Mouse (Mus musculus): ENCODE measurements around the gene Pitpnm1. TPM values are rescaled to one million over a fixed set of nuclear protein-coding genes. Genes with fewer than 3 reads are reported as not detected.
"Not testable (repeated sequence)": the region's sequence is repeated elsewhere in the genome, so short reads cannot be mapped to it uniquely, and the experiment has no call there.

The Pitpnm1 gene
- total RNA-seq, 2 experiments from 2014 or later = 225 to 226 TPM

DNA sequence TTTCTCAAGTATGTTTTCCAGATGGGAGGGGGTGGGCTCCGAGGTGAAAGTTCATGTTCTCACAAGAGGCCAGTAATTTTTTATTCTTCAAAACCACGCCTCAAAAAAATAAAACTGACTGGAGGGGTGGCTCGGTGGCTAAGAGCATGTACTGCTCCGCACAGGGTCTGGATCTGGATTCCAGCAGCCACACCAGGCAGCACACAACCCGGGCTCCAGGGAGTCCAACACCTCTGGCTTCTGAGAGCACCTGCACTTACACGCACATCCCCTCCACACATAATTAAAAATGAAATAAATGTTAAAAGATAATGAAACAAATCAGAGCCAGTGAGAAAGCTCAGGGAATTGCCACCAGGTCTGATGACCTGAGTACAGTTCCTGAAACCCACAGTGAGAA, 33.5 kb upstream of the Pitpnm1 start:
- intact Hi-C loops (cut with DNase I) = no loop called here

DNA sequence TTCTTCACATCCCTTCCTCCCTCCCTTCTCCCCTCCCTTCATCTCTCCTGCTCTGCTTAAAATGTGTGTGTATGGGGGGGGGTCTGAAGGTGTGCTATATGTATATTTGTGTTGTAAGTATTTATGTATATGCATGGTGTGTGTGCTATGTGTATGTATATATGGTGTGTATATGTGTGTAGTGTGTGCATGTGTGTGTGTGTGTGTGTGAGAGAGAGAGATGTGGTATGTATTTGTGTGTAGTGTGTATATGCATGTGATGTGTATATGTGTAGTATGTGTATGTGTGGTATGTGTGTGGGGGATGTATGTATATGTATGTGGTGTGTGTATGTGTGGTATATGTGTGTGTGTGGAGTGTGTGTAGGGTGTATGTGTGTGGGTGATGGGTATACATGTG, 32.9 kb upstream of the Pitpnm1 start:
- intact Hi-C loops (cut with DNase I) = no loop called here
- no peak for DNase-seq (ENCODE audit: low spot score in 2 of 2)

More for the DNA sequence above, 33.5 kb upstream of the Pitpnm1 start:
- no peak for DNase-seq (ENCODE audit: low spot score in 2 of 2)

DNA sequence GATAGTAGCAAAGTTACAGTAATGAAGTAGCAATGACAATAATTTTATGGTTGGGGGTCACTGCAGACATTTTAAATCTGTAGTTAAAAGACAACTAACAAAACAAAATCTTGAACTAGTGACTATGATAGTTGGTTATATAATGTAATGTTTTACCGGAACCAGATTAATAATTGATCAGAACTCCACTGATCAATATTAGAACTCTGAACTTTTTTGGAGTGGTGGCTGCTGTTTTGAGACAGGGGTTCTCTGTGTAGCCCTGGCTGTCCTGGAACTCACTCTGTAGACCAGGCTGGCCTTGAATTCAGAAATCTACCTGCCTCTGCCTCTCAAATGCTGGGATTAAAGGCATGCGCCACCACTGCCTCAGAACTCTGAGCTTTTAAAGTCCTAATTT, 31.6 kb upstream of the Pitpnm1 start:
- intact Hi-C loops (cut with DNase I); DNase-seq (ENCODE audit: low spot score in 2 of 2): not testable (repeated sequence)

DNA sequence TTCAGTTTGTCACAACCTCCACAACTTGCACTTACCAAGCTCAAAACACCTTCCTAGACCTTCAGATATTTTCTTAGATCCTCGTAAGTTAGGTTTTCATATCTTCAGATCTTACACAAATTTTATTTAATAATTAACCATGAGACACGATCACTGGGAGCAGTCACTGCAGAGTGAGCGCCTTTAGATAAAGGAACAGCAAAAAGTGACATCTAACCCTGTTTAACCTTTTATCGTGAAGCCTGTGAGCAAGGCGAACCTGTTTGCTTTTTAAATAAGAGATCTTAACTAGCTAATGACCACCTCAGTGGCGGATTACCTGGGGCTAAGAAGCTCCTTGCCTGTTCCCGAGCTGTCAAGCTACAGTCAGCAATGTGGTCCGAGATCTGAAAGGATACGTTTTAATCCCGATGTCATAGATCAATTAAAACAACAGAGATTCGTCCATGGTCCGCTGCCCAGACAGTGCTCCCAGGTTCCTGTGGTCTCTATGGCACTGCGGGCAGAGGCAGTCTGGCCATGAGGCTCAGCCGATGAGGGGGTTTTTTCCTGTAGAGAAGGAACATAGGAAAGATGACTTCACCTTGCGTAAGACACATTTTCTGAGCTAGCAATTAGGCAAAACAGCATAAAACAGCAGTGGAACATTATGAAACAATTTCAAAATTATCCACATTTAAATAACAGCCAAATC, 30.9 kb upstream of the Pitpnm1 start:
- intact Hi-C loops (cut with DNase I) = no loop called here

DNA sequence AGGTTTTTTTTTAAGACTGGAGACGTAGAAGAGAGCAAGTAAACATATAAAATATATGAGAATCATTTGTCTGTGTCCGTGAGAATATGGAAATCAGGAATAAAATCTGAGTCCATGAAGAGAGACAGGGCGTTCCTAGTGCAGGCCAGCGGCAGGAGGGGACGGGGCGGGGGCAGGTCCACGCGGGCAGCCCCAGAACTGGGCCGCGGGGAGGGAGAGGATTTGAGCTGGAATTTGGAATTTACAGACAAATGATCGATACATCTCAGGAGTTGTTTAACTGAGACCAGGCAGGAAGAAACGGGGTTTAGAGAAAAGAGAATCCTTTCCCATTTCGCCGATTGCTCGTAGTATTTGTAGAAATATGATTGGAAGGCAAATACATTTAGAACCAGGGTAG, 29.5 kb upstream of the Pitpnm1 start:
- intact Hi-C loops (cut with DNase I) = no loop called here
- DNase-seq (ENCODE audit: low spot score in 2 of 2) = no peak

More for the DNA sequence above, 30.9 kb upstream of the Pitpnm1 start:
- no peak for DNase-seq (ENCODE audit: low spot score in 2 of 2)

DNA sequence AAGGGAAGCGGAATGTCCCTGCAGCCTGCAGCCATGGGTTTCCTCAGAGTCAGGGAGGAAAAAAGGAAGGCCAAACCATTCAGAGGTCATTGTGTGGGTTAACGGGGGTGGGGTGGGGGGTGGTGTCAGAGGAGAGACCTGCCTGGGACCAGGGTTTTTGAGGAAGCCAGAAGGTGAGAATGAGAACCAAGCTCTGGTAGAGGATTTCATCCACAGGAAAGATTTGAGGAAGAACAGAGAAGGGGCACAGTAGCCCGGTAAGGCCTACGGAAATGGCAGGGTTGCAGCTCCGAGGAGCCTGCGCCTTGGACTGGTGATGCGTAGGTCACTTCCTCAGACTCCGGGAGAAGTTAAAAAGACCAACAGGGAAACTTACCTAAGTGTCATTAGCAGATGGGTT, 29.0 kb upstream of the Pitpnm1 start:
- intact Hi-C loops (cut with DNase I) = no loop called here
- no peak for DNase-seq (ENCODE audit: low spot score in 2 of 2)

DNA sequence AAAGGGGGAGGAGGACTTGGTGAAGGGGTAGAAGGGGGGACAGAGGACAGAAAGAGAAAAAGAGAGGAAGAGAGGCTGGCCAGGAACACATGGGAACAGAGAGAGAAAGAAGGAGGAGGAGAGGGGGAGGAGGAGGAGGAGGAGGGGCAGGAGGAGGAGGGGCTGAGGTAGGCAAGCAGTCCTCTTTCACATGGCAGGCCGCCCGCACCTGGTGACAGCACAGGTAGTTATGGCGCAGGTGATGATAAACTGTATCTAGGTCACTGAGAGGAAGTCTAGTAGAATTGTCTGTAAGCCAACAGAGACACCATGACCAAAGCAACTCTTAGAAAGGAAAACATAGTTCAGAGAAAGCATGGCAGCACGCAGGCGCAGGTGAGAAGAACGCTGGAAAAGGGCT, 28.4 kb upstream of the Pitpnm1 start:
- intact Hi-C loops (cut with DNase I) = no loop called here
- DNase-seq (ENCODE audit: low spot score in 2 of 2) = no peak

DNA sequence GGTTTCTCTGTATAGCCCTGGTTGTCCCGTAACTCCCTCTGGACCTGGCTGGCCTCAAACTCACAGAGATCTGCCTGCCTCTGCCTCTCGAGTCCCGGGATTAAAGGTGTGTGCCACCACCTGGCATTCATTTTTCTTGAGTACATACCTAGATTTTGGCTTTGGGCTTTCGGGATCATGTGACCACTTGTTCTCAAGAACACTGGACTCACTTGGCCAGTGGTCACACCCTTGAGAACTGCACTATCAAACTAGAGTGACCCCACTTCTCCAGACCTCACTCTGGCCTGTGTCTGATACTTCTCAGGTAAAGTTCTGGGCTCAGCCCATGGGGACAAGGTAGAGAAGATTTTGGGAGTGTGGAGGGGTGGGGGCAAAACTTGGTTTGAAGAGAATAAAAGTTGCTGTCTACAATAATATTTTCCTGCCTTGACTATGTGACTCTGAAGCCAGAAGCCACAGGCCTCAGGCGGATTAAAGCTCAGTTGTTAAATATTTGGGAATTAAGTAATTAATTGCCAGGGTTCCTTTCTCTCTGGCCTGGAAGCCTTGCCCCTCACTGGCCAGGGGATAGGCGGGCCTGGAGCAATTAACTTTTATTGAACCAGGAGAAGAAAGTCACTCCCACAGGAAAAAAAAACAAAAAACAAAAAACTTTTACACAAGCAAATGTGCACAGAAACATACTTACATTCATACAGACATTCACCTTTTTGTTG, 26.9 kb upstream of the Pitpnm1 start:
- DNase-seq (ENCODE audit: low spot score in 2 of 2) = no peak
- intact Hi-C loops (cut with DNase I) = no loop called here

DNA sequence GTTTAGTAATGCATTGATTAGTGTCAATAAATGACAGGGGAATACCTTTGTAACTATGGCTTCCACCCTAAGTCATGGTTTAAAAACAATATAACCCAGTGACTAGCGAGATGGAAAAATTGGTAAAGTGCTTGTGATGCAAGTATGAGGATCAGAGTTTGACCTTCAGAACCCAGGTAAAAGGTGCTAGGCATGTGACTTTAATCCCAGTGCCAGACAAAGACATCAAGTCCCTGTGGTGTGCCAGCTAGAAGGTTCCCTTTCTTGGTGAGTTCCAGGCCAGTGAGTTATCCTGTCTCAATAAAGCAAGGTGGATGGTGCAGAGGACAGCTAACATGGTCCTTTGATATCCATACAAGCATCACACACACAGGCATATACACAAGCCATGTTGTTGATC, 24.3 kb upstream of the Pitpnm1 start:
- intact Hi-C loops (cut with DNase I) = no loop called here
- no peak for DNase-seq (ENCODE audit: low spot score in 2 of 2)

DNA sequence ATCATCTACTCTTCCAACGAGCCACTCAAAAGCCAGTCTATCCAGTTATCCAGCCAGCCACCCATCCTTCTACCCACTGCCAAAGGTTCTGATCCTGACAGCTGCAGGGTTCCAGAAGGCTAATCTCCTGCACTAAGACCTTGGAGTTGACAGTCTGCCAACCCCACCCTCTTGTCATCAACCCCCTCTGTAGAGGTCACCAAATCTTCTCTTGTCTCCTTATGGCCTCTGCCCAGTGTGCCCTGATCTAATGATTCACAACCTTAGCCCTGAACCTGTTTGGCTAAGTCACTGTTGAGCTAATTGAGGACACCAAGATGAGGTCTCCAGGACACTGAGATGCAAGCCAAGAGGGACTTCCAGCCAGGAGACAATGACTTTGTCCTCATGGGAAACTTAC, 20.2 kb upstream of the Pitpnm1 start:
- intact Hi-C loops (cut with DNase I) = no loop called here
- DNase-seq (ENCODE audit: low spot score in 2 of 2) = no peak

DNA sequence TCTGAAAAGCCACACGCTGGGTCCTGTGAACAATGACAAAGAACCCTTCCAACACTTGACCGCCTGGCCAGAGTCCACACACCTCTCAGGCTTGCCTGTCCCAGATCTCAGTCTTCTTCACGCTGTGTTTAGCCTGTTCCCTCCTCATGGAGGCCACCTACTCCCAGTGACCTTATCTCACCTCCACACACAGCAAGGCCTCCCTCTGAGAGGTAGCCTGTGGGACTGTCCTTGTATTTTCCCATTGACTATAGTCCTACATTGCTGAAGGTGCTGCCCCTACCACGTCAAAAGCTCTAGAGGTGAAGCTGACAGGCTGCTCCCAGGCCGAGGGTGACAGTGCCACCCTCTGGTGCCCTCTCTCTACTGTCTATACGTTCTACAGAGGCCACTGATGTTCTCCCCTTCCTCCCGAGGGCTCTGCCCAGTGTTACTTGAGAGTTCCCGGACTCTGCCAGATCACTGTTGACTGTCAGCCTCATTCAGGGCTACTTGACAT, 19.2 kb upstream of the Pitpnm1 start:
- DNase-seq (ENCODE audit: low spot score in 2 of 2) = no peak
- intact Hi-C loops (cut with DNase I) = loop anchor here (10.0 kb wide), 1 partner anchor 126 kb away; the partner anchor contains the start of gene Aldh3b3

DNA sequence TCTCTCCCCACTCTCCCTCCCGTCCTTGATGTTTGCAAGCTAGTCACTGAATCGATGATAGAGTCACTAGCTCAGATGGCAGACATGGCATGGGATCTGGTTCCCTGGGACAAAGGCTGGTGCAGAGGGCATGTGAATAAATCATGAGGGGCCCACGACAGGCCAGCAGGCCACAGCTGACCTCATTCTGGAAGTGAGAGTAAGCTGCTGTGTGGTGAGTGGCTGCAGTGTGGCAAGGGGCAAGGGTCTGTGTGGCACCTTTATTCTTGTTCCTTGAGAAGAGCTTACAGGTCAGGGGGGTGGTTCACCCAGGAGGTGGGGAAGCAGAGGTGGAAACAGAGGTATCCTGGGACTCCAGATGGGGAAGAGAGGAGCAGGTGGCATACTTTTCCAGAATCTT, 18.4 kb upstream of the Pitpnm1 start, which contains the start of gene Cabp2:
Cabp2 (plus strand) TSS at position 185 of the 400 bp plus-strand sequence.
- no peak for DNase-seq (ENCODE audit: low spot score in 2 of 2)
- intact Hi-C loops (cut with DNase I) = loop anchor here (10.0 kb wide), 1 partner anchor 127 kb away; the partner anchor contains the start of gene Aldh3b3

DNA sequence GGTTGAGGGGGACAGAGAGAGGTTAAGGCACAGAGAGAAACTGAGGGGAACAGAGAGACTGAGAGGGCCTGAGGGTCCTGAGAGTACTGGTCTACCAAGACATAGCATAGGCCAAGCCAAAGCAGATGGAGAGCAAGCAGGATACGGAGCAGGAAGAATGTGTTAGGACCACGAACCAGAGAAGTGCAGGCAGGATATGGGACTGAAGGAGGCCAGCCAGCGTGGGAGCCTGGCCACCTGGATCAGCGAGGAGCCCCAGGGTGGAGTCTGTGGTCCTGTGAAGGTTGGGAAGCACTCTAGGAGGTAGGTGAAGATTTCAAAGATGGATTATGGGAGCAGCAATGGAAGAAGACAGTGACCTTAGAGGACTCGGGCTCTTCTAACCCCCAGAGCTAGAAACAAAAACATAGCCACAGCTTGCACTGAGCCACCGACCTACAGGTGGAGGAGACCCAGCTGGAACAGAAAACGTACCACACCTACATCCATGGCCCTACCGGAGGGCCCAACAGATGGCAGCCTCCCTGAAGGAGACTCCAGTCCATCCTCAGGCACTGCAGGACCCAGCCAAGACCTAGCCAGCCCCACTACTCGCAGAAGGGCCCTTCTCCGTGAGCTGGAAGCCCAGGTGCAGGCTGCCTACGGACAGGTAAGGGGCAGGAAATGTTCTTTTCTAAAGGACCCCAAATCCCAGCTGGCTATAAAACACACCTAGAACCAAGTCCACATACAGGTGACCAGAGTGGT, 17.4 kb upstream of the Pitpnm1 start:
- intact Hi-C loops (cut with DNase I) = loop anchor here (10.0 kb wide), 1 partner anchor 128 kb away; the partner anchor contains the start of gene Aldh3b3
- no peak for DNase-seq (ENCODE audit: low spot score in 2 of 2)

DNA sequence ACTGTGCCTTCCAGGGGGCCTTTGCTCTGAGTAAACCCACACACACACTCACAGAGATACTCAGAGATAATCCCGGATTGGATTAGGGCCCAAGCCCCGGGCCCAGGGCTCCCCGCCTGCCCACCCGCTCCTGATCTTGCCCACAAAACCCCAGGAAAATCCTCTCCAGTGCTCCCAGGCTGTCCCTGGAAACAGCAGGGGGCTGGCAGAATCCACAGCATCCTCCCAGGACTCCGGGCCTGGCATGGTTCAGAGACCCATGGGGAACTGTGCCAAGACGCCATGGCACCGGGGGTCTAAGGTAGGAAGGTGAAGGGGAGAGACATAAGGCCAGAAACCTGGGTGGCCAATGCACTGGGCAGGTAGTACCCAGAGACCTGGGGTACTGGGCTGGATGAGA, 16.5 kb upstream of the Pitpnm1 start:
- DNase-seq (ENCODE audit: low spot score in 2 of 2) = no peak
- intact Hi-C loops (cut with DNase I) = loop anchor here (10.0 kb wide), 1 partner anchor 129 kb away; the partner anchor contains the start of gene Aldh3b3

DNA sequence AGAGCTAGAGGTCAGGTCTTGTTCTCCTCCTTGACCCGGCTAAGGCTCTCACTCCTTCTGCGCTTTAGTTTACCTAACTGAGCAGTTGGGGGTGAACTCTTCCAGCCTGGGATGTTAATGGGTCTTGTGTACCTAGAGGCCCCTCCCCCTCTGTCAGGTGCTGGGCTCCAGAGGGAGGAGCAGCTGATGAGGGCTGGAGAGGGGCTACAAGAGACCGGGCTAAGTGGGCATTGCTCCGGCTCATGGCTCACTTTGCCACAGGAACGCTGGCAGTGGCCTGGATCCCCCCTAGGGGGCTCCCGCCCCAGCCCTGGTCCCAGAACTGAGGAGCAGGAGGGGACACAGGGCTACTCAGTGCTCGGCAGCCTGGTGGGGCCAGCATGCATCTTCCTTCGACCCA, 16.0 kb upstream of the Pitpnm1 start:
- intact Hi-C loops (cut with DNase I) = loop anchor here (10.0 kb wide), 1 partner anchor 129 kb away; the partner anchor contains the start of gene Aldh3b3
- DNase-seq (ENCODE audit: low spot score in 2 of 2) = no peak

DNA sequence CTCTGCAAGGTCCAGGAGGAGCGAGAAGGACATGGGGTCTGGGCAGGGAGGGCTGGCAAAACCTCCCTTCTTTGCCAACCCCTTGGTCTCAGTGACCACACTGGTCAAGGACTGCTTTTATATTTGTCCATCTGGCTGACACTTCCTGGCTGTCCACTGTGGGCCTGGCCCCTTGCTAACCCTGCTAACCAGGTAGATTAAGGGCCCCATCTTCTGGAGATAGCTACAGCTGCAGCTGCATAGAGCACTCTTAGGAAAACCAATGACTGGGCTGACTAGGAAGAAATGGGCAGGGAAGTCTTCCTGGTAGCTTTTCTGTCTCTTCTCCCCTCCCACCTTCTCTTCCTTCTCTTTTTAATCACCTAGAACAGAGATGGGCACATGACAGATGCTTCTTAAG, 14.8 kb upstream of the Pitpnm1 start:
- intact Hi-C loops (cut with DNase I) = loop anchor here (5.0 to 10.0 kb wide), 2 partner anchors 33 to 130 kb away; partner anchors contain the start of gene Aldh3b3
- no peak for DNase-seq (ENCODE audit: low spot score in 2 of 2)

DNA sequence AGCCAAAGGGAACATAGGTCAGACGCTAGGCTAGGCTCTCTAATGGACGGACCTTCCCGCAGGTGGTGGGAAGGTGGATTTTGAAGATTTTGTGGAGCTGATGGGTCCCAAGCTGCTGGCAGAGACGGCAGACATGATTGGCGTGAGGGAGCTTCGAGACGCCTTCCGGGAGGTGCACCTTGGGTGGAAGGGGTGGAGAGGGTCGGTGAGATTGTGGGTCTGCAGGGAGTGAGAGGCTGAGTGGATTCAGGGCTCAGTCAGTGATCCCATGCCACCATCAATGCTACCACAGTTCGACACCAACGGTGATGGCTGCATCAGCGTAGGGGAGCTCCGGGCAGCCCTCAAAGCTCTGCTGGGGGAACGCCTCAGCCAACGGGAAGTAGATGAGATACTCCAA, 13.6 kb upstream of the Pitpnm1 start:
- intact Hi-C loops (cut with DNase I) = loop anchor here (5.0 to 10.0 kb wide), 2 partner anchors 34 to 131 kb away; partner anchors contain the start of gene Aldh3b3
- DNase-seq (ENCODE audit: low spot score in 2 of 2) = no peak

DNA sequence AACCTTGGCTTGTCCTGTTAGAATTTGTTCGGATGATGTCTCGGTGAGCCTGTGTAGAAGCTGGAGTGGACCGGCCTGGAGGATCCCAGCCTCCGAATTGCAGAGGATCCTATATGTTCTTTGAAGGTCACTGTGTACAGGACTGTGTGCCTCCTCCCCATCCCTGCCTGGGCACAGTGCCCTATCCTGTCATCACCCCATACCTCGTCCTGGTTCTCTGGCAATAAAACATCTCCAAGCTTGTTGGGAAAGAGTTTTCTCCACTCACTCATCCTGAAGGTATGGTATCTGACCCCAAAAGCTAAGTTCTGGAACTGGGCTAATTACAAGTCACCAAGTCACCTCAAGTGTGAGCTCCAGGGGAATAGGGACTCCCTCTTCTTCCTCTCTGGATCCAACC, 12.7 kb upstream of the Pitpnm1 start:
- intact Hi-C loops (cut with DNase I) = loop anchor here (5.0 to 10.0 kb wide), 2 partner anchors 35 to 132 kb away; partner anchors contain the start of gene Aldh3b3
- no peak for DNase-seq (ENCODE audit: low spot score in 2 of 2)

DNA sequence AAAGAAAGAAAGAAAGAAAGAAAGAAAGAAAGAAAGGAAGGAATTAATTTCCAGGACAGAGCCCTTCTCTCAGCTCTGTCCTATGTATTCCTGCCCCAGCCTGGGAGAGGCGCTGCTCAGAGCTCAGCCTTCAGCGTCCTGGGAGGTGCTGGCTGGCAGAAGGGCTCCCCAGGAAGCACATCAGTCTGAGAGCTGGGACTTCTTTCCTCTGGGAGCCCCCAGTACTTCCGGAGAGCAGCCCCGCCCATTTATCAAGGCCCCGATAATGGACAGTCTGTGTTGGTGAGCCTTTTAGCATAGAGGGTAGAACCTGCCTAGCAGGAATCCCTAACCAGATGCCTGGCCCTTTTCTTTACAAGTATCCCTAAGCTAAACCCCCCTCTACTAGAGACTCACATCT, 11.7 kb upstream of the Pitpnm1 start:
- intact Hi-C loops (cut with DNase I) = loop anchor here (5.0 to 10.0 kb wide), 2 partner anchors 36 to 133 kb away; partner anchors contain the start of gene Aldh3b3
- DNase-seq (ENCODE audit: low spot score in 2 of 2) = no peak

All from left cerebral cortex, postnatal 14 days (tissue).